Comparison of ENCODE assay signal across 41 mouse cellular contexts in genomic region chr3:121703155-121703879, GRCm38 (mm10). TPM values are rescaled to one million over a fixed set of nuclear protein-coding genes. Genes with fewer than 3 reads are reported as not detected.
DNase-seq lines count a peak whose midpoint lies in the region; ATAC-seq and TF ChIP-seq lines count a peak whose summit lies in the region.
"Had no signal": no experiment of that assay in that cellular context is flagged by ENCODE, and none has a peak within 500 bp of the region (broad histone marks: within the 10 kb centered on the region; RNA-seq: fewer than 3 reads in every experiment).

No protein-coding gene starts in this region.

- DNase-seq in 416B (ENCODE audit: low read depth) (peak; percentile 23), MN1 (ENCODE audit: low spot score) (peak; percentile 44)
- no peak for DNase-seq in c-Kit-positive CD71-positive TER-119-positive erythroid progenitor cells, embryonic 14.5 days (ENCODE audit: low spot score)
- no peak for DNase-seq in left cerebral cortex, postnatal 10 days (ENCODE audit: extremely low spot score in 1 of 2, low spot score in 2 of 2)
- DNase-seq in layer of hippocampus, adult 2 months (ENCODE audit: low spot score in 2 of 2) = no peak
- DNase-seq: adrenal gland, postnatal 25 days; B cell, adult 2 months; cerebellum, postnatal 25 days; embryo, embryonic 11 days; gastrocnemius, adult 2 months; kidney, adult 2 months; kidney, postnatal 4 days; lung, embryonic 14.5 days; lung, postnatal 14 days; midbrain, embryonic 14.5 days; right cerebral cortex, postnatal 25 days; thymus, postnatal 14 days had no signal

- no peak overlapping the region for H3ac ChIP-seq in myocyte (ENCODE audit: control insufficient read depth, insufficient read length)

- ATAC-seq in granulocyte monocyte progenitor cell, adult 5-6 weeks (replicated peaks; ENCODE audit: poor library complexity, severe bottlenecking) = peak; percentile 81
- ATAC-seq: forebrain, embryonic 15.5 days; hindbrain, postnatal 0 days; intestine, embryonic 15.5 days had no signal

- no peaks in the 10 kb centered on the region for H3K36me3 ChIP-seq in myocyte (ENCODE audit: control insufficient read depth, insufficient read depth)
- H3K36me3 ChIP-seq: embryonic facial prominence, embryonic 12.5 days; forebrain, embryonic 10.5 days; forebrain, embryonic 15.5 days; G1E; heart, embryonic 15.5 days; hindbrain, embryonic 12.5 days; intestine, embryonic 15.5 days; limb, embryonic 12.5 days; liver, embryonic 15.5 days; stomach, embryonic 15.5 days had no signal

- no peak overlapping the region for H3K27ac ChIP-seq in layer of hippocampus, adult 2 months
- H3K27ac ChIP-seq: embryonic facial prominence, embryonic 12.5 days; forebrain, embryonic 15.5 days; gastrocnemius, adult 2 months; heart, embryonic 15.5 days; hindbrain, embryonic 12.5 days; hindbrain, postnatal 0 days; intestine, embryonic 15.5 days; limb, embryonic 12.5 days; liver, embryonic 15.5 days; stomach, embryonic 15.5 days had no signal

- no peak for TF ChIP-seq POLR2A in myocyte (IDR thresholded peaks at IDR 0.05; ENCODE audit: insufficient read length, low read depth)

- no peak for TF ChIP-seq CTCF in layer of hippocampus, adult 2 months (conservative IDR thresholded peaks at IDR 0.05)

- no peaks in the 10 kb centered on the region for H3K27me3 ChIP-seq in myocyte (ENCODE audit: control insufficient read depth, insufficient read depth, insufficient read length)
- H3K27me3 ChIP-seq: embryonic facial prominence, embryonic 12.5 days; forebrain, embryonic 15.5 days; heart, embryonic 15.5 days; hindbrain, embryonic 12.5 days; limb, embryonic 12.5 days; liver, embryonic 15.5 days; stomach, embryonic 15.5 days had no signal

- no peak overlapping the region for H3K4me2 ChIP-seq in myocyte (ENCODE audit: low read depth)
- H3K4me2 ChIP-seq: embryonic facial prominence, embryonic 12.5 days; forebrain, embryonic 15.5 days; heart, embryonic 15.5 days; hindbrain, embryonic 12.5 days; intestine, embryonic 15.5 days; limb, embryonic 12.5 days; liver, embryonic 15.5 days; lung, embryonic 14.5 days; stomach, embryonic 15.5 days had no signal

- no peaks in the 10 kb centered on the region for H3K79me2 ChIP-seq in myocyte (ENCODE audit: control insufficient read depth, insufficient read depth)

- H3K4me3 ChIP-seq in myocyte = no peak overlapping the region
- no peak overlapping the region for H3K4me3 ChIP-seq in layer of hippocampus, adult 2 months
- H3K4me3 ChIP-seq: embryonic facial prominence, embryonic 12.5 days; forebrain, embryonic 10.5 days; forebrain, embryonic 15.5 days; gastrocnemius, adult 2 months; heart, embryonic 15.5 days; hindbrain, embryonic 12.5 days; intestine, embryonic 15.5 days; limb, embryonic 12.5 days; liver, embryonic 15.5 days; megakaryocyte, embryonic 14.5 days; stomach, embryonic 15.5 days had no signal

- intact Hi-C loops in left cerebral cortex, postnatal 10 days (cut with DNase I) = no loop called here

TF ChIP-seq in myocyte, 11 proteins besides CTCF, POLR2A, EP300 and RAD21:
- TF ChIP-seq CEBPB (IDR thresholded peaks at IDR 0.05; ENCODE audit: insufficient read depth, poor library complexity, severe bottlenecking) (peak; percentile 70; the same call in 1 of the 2 replicates), POLR2AphosphoS2 (IDR thresholded peaks at IDR 0.05; ENCODE audit: insufficient read length, low read depth) (no peak)
TF ChIP-seq in myocyte: peak in this region for 1.

RNA-seq across cellular contexts. Expression of gene F3, which starts 20.0 kb away (rescaled TPM):
- 1.1 and 7.2 TPM in 2 replicates for total RNA-seq in granulocyte monocyte progenitor cell, adult 5-6 weeks (2014; fragmentation: Nextera tagmentation)
- total RNA-seq in granulocyte monocyte progenitor cell, adult 5-6 weeks (2017) = 0.26 and 2.3 TPM in 2 replicates
- 3.6 TPM for polyA plus RNA-seq in myocyte (2012; fragmentation: generic; extraction: Trizol)
- 10 to 100 TPM; 30.0 to 38.5 TPM for total RNA-seq in left cerebral cortex, postnatal 10 days (2021)
- 10 to 100 TPM; 52.6 to 68.0 TPM for total RNA-seq in layer of hippocampus, adult 2 months (2021)
- total RNA-seq: G1E had no signal
- polyA plus RNA-seq: G1E had no signal

RNA-seq across cellular contexts. Expression of gene 4930432M17Rik, which starts 32.8 kb away (rescaled TPM):
- not detected in 2 replicates for total RNA-seq in granulocyte monocyte progenitor cell, adult 5-6 weeks (2014; fragmentation: Nextera tagmentation)
- not detected in 2 replicates for total RNA-seq in granulocyte monocyte progenitor cell, adult 5-6 weeks (2017)
- polyA plus RNA-seq in myocyte (2012; fragmentation: generic; extraction: Trizol) = not detected
- total RNA-seq in left cerebral cortex, postnatal 10 days (2021) = not detected
- total RNA-seq in layer of hippocampus, adult 2 months (2021) = not detected
- total RNA-seq: adrenal gland, adult 18-20 months; adrenal gland, postnatal 25 days; gastrocnemius, adult 2 months; gastrocnemius, postnatal 4 days; heart, postnatal 25 days; hindbrain, postnatal 0 days; left cerebral cortex, postnatal 25 days; liver, adult 2 months; neutrophil, adult 5-6 weeks had no signal
- polyA plus RNA-seq: cerebellum, adult 2 months; embryonic facial prominence, embryonic 12.5 days; forebrain, embryonic 10.5 days; forebrain, embryonic 15.5 days; G1E; heart, embryonic 15.5 days; hindbrain, embryonic 12.5 days; hindbrain, postnatal 0 days; intestine, embryonic 15.5 days; kidney, adult 2 months; kidney, embryonic 16.5 days; limb, embryonic 12.5 days; liver, adult 2 months; liver, embryonic 15.5 days; lung, embryonic 14.5 days; midbrain, embryonic 14.5 days; neural tube, embryonic 11.5 days; stomach, embryonic 15.5 days; urinary bladder, adult 2 months had no signal

Comparison
In these comparisons a context has a peak if more than half of its experiments do, and no peak if none do; other contexts are left out.
1. DNase-seq: peak in 416B (single experiment) and MN1 (single experiment); none in c-Kit-positive CD71-positive TER-119-positive erythroid progenitor cells, embryonic 14.5 days (single experiment), left cerebral cortex, postnatal 10 days (0 of 2) and layer of hippocampus, adult 2 months (0 of 2).